Mouse (Mus musculus) midbrain, postnatal 0 days (tissue): ENCODE measurements around the gene Fmnl2. TPM values are rescaled to one million over a fixed set of nuclear protein-coding genes. Genes with fewer than 3 reads are reported as not detected.

Source experiments
- ATAC-seq: fragments of 200-750 bp; cut with Nextera tagmentation; 2 replicates; pipeline ENCODE4 v1.8.0; 2017; ENCODE audit warnings: moderate number of reproducible peaks, mild to moderate bottlenecking, moderate TSS enrichment, moderate library complexity; ENCODE audit not compliant: low FRiP score
- DNase-seq: peaks from one replicate; pipeline ENCODE4 v3.0.0-alpha.2; 2015; ENCODE audit warnings: low spot score
- H3K27ac ChIP-seq: fragments of 300-500 bp; sonication (generic); 2 replicates; pipeline ENCODE4 v1.5.1; 2014; ENCODE audit warnings: low read depth, mild to moderate bottlenecking, low read length, mixed read lengths
- H3K27me3 ChIP-seq: fragments of 300-500 bp; sonication (generic); 2 replicates; pipeline ENCODE4 v1.6.1; 2014; ENCODE audit warnings: low read length, control low read depth, mixed read lengths; ENCODE audit not compliant: insufficient read depth
- H3K36me3 ChIP-seq: fragments of 300-500 bp; sonication (generic); 2 replicates; pipeline ENCODE4 v1.6.1; 2014; ENCODE audit warnings: low read length, control low read depth, mixed read lengths; ENCODE audit not compliant: insufficient read depth
- H3K4me1 ChIP-seq: fragments of 300-500 bp; sonication (generic); 2 replicates; pipeline ENCODE4 v1.6.1; 2014; ENCODE audit warnings: mild to moderate bottlenecking, control low read depth, antibody characterized with exemption, low read length, mixed read lengths; ENCODE audit not compliant: insufficient read depth
- H3K4me2 ChIP-seq: fragments of 300-500 bp; sonication (generic); 2 replicates; pipeline ENCODE4 v1.6.1; 2014; ENCODE audit warnings: low read depth, mild to moderate bottlenecking, low read length, mixed read lengths; ENCODE audit not compliant: poor library complexity, severe bottlenecking
- H3K4me3 ChIP-seq: fragments of 300-500 bp; sonication (generic); 2 replicates; pipeline ENCODE4 v1.5.1; 2014; ENCODE audit warnings: low read depth, mild to moderate bottlenecking, low read length, moderate library complexity
- H3K9ac ChIP-seq: fragments of 300-500 bp; sonication (generic); replicated peaks from 2 replicates; pipeline ENCODE4 v1.6.1; 2014; ENCODE audit warnings: mild to moderate bottlenecking, low read length, moderate library complexity, mixed read lengths; ENCODE audit not compliant: poor library complexity, severe bottlenecking
- H3K9me3 ChIP-seq: fragments of 300-500 bp; sonication (generic); 2 replicates; pipeline ENCODE4 v1.6.1; 2016; ENCODE audit warnings: low read length, control low read depth
- CTCF ChIP-seq: IDR thresholded peaks from 2 replicates; pipeline ENCODE4 v1.5.1; 2016; ENCODE audit warnings: antibody characterized with exemption, mild to moderate bottlenecking
- WGBS: fragments of 180-500 bp; shearing (Covaris S2); extraction: QIAGEN DNeasy Blood & Tissue Kit; methylation state at CpG from one replicate; pipeline ENCODE4 v1.1.7; 2014; 5-methylcytosine and 5-hydroxymethylcytosine counted together
- polyA plus RNA-seq: library from polyadenylated mRNA; unstranded; fragments of >200 nt; fragmentation: Nextera tagmentation; extraction: Ambion mirVana; gene quantifications from 2 replicates; pipeline ENCODE4 v1.2.1, GENCODE M21; 2015
- total RNA-seq: library from RNA; depleted of rRNA; stranded (reverse); fragments of >200 nt; gene quantifications from 2 replicates; pipeline ENCODE4 v1.2.3, GENCODE M21; 2014

Fmnl2 gene
- total and polyA plus RNA-seq, 2 experiments from 2014 or later: 8.4 to 27.0 TPM

DNA sequence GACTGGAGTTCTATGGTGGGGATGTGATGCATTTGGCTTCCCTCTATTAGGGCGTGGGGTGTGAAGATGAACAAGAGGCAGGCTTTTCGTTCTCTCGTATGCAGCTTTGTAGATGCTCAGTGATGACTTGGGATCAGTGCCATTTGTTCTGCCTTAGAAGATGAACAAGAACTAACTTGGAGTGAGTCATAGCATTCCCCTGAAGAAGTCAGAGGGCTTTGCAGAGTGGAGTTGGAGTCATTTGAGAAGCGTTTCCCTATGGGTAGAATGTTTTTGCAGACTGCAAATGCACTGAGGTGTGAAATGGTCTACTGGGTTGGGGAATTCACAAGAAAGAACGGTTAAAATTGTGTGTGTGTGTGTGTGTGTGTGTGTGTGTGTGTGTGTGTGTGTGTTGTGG lies 108.6 kb downstream of the Fmnl2 start:
- H3K27ac ChIP-seq: no peak overlapping the region
- H3K4me2 ChIP-seq: no peak overlapping the region
- no peaks in the 10 kb centered on the region for H3K36me3 ChIP-seq
- DNase-seq (no peak), ATAC-seq (no peak)
- TF ChIP-seq CTCF: no peak
- no peaks in the 10 kb centered on the region for H3K9me3 ChIP-seq
- H3K4me3 ChIP-seq: no peak overlapping the region
- WGBS: 80% methylated on average over 5 of the region's 5 CpGs
- no peaks in the 10 kb centered on the region for H3K4me1 ChIP-seq
- H3K9ac ChIP-seq: no peak overlapping the region
- no peaks in the 10 kb centered on the region for H3K27me3 ChIP-seq

DNA sequence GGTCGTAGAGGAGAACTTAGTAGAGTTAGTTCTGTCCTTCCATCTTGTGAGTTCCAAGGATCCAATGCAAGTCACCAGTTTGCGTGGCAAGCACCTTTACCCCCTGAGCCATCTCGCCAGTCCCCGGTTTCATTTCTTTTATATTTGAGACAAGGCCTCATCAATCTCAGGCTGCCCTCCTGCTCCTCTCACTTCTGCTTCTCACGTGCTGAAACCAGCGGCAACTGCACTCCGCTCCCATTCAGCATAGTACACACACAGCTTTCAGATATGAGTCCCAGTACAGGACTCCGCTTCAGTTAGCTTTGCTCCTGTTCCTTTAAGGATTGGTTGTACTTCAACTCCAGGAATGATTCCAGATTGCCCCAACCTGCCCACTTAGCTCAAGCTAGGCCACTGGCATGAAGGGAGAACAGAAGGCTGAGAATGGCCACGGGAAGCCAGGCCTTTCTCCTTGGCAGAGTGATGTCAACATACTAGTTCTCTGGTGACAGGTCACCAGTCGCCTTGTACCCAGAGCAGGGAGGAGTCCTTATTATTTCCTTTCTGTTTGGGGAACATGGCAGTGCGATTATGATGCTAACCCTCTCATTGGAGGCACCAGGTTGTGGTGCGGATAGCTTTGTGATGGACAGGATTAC lies 109.3 kb downstream of the Fmnl2 start:
- TF ChIP-seq CTCF: no peak
- H3K4me1 ChIP-seq: no peaks in the 10 kb centered on the region
- H3K4me3 ChIP-seq: no peak overlapping the region
- WGBS: 88% methylated on average over 12 of the region's 12 CpGs
- H3K27ac ChIP-seq: no peak overlapping the region
- H3K36me3 ChIP-seq: no peaks in the 10 kb centered on the region
- H3K9me3 ChIP-seq: no peaks in the 10 kb centered on the region
- H3K9ac ChIP-seq: no peak overlapping the region
- H3K4me2 ChIP-seq: no peak overlapping the region
- no peaks in the 10 kb centered on the region for H3K27me3 ChIP-seq
- ATAC-seq (no peak), DNase-seq (no peak)

DNA sequence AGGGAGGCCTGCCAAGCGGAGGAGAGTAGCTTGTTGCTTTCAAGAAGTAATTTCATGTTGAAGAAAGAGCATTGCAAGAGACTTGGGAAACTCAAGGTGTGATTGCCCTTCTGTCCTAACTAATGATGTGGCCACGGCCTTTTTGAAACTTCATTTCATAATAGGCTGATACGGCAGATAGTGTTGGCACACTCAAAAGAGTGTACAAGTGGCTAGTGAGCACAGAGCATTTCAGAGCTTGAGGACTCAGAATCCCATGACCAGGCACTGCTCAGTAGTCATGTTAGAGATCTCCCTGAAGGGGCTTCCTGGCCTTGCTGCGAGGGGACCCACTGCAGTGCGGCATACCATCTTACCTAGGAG lies 109.8 kb downstream of the Fmnl2 start:
- no peak for TF ChIP-seq CTCF
- no peaks in the 10 kb centered on the region for H3K4me1 ChIP-seq
- no peak overlapping the region for H3K9ac ChIP-seq
- H3K9me3 ChIP-seq: no peaks in the 10 kb centered on the region
- 94% methylated on average over 5 of the region's 5 CpGs for WGBS
- no peak for DNase-seq
- no peaks in the 10 kb centered on the region for H3K27me3 ChIP-seq
- H3K4me2 ChIP-seq: no peak overlapping the region
- ATAC-seq: no peak
- no peaks in the 10 kb centered on the region for H3K36me3 ChIP-seq
- no peak overlapping the region for H3K4me3 ChIP-seq
- H3K27ac ChIP-seq: no peak overlapping the region

DNA sequence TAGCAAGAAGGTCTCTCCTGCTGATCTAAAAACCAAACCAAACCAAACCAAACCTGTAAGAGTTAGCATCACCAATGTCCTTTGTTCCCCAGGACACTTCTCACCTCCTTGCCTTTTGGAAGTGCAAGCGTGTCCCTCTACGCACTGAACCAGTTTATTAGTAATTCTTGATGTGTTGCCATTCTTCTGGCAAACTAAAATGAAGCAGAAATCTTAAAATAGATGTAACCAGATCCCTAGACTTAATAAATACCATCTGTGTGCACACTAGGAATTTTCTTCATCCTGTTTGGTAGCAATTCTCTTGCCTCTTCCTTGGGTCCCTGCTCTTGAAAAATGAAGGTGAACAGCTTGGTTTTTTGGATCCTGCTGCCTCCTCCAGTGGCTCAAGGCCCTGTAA lies 111.2 kb downstream of the Fmnl2 start:
- no peak overlapping the region for H3K9ac ChIP-seq
- no peak overlapping the region for H3K4me2 ChIP-seq
- no peak overlapping the region for H3K27ac ChIP-seq
- no peak overlapping the region for H3K4me3 ChIP-seq
- WGBS: 86% methylated on average over 2 of the region's 2 CpGs
- H3K36me3 ChIP-seq: no peaks in the 10 kb centered on the region
- H3K9me3 ChIP-seq: no peaks in the 10 kb centered on the region
- no peaks in the 10 kb centered on the region for H3K4me1 ChIP-seq
- TF ChIP-seq CTCF: no peak
- DNase-seq (no peak), ATAC-seq (no peak)
- no peaks in the 10 kb centered on the region for H3K27me3 ChIP-seq

DNA sequence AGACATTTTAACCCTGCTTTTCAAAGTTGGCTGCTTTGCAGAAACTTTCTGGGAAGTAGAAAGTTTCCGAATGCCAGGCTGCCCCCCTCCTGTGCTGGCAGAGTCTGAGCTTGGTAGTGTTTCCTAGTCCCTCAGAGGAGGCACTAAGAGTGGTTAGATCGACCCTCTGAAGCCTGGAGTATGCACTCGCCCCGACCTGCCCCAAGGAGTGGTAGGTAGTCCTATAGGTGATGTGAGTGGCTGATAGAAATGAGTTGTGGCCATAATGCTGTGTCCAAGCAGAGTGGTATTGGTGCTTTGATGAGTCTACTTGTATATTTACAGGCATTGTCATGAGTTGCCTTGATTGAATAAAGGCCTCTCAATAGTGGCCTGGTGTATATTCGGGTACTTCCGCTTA lies 116.4 kb downstream of the Fmnl2 start:
- Histone ChIP-seq H3K27me3 (no peaks in the 10 kb centered on the region), H3K9ac (no peak overlapping the region), H3K4me1 (no peaks in the 10 kb centered on the region), H3K9me3 (no peaks in the 10 kb centered on the region), H3K4me2 (no peak overlapping the region), H3K27ac (no peak overlapping the region), H3K4me3 (no peak overlapping the region), H3K36me3 (no peaks in the 10 kb centered on the region)
- no peak for TF ChIP-seq CTCF
- WGBS: 90% methylated on average over 6 of the region's 6 CpGs
- DNase-seq: no peak
- no peak for ATAC-seq

DNA sequence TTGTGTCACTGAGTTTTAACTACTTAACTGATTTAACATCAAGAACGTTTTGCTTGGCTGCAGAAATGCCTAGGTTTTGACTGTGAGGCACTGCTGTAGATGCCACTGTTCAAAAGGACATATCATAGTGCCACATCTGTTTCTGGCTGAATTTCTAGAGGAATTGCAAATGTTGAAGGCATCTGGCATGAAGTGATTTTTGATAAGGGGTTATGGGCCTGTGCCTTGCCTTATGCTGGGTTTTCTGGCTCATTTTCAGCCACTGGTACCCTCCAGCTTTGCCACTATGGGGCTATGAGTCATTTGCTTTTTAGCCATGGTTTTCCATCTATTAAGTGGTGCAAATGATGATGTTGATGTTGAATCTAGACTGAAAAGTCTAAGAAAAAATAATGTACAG lies 117.1 kb downstream of the Fmnl2 start:
- no peak for ATAC-seq
- Histone ChIP-seq H3K4me3 (no peak overlapping the region), H3K27ac (no peak overlapping the region), H3K36me3 (no peaks in the 10 kb centered on the region), H3K4me1 (no peaks in the 10 kb centered on the region), H3K4me2 (no peak overlapping the region), H3K27me3 (no peaks in the 10 kb centered on the region), H3K9ac (no peak overlapping the region), H3K9me3 (no peaks in the 10 kb centered on the region)
- TF ChIP-seq CTCF: no peak
- WGBS: 74% methylated on average over 1 of the region's 1 CpGs
- no peak for DNase-seq
